Mouse (Mus musculus) layer of hippocampus, adult 2 months (tissue): ENCODE data around the gene Prdm16. TPM values are rescaled to one million over a fixed set of nuclear protein-coding genes. Genes with fewer than 3 reads are reported as not detected.

Experiments
- DNase-seq, 2 experiments: peaks; one replicate each; pipeline ENCODE4 v3.0.0; 2022; ENCODE audit warnings: low spot score in 2 of 2
- H3K27ac ChIP-seq: fragments of 200-600 bp; 2 replicates; pipeline ENCODE4 v1.8.1; 2022
- H3K4me3 ChIP-seq: fragments of 200-600 bp; 2 replicates; pipeline ENCODE4 v1.8.1; 2022; ENCODE audit warnings: mild to moderate bottlenecking
- CTCF ChIP-seq: fragments of 200-600 bp; conservative IDR thresholded peaks from 2 replicates; pipeline ENCODE4 v1.8.1; 2022; ENCODE audit warnings: antibody characterized with exemption, mild to moderate bottlenecking, moderate library complexity
- total RNA-seq, 2 experiments: library from RNA; stranded (reverse); gene quantifications; 2 replicates each; pipeline ENCODE4 v1.2.3; 2021

The Prdm16 gene
- total RNA-seq, 2 experiments from 2014 or later = 10.8 to 11.5 TPM

- no peak overlapping the region for H3K4me3 ChIP-seq
- no peak for DNase-seq
- no peak overlapping the region for H3K27ac ChIP-seq
- TF ChIP-seq CTCF = no peak
Observed at GRCm38 (mm10) chr4:154346731-154347522, 289.7 kb downstream of the Prdm16 start.

DNA sequence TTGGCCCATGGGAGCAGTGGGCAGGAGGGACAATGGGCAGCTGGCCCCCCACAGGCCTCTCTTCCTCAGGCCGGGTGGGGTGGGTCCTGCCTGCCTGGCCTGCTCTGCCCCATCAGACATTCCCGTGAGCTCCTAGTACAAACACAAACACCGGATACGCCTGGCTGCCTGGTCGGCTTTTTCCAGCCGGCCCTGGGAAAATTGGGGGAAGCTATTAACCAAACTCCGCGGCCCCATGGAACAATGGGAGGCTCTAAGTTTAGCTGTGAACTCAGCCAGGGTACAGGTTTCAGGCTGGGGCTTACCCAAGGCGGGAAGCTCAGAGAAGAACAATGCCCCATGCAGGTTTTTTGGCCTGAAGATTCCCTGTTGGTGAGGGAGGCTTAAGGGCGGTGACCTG lies 300.0 kb downstream of the Prdm16 start:
- no peak for TF ChIP-seq CTCF
- DNase-seq = no peak
- H3K27ac ChIP-seq = peak overlapping the region; percentile 85
- H3K4me3 ChIP-seq = no peak overlapping the region

GRCm38 (mm10) chr4:154335761-154336160 lies 300.9 kb downstream of the Prdm16 start, which contains the start of gene B230104I21Rik:
TSS of gene B230104I21Rik (plus strand) at chr4:154336127.
- H3K27ac ChIP-seq = peak within 1 kb of the TSS; percentile 85
- 0 out of 2 replicates have a peak, but pooled peaks have one; percentile 3 for TF ChIP-seq CTCF
- peak; percentile 60 to 78 for DNase-seq
- no peak within 1 kb of the TSS for H3K4me3 ChIP-seq

GRCm38 (mm10) chr4:154334699-154335402 lies 301.8 kb downstream of the Prdm16 start:
- Histone ChIP-seq H3K4me3 (no peak overlapping the region; the same call in 1 of the 2 replicates), H3K27ac (peak overlapping the region; percentile 85; the same call in 1 of the 2 replicates)
- TF ChIP-seq CTCF = no peak
- DNase-seq = no peak

DNA sequence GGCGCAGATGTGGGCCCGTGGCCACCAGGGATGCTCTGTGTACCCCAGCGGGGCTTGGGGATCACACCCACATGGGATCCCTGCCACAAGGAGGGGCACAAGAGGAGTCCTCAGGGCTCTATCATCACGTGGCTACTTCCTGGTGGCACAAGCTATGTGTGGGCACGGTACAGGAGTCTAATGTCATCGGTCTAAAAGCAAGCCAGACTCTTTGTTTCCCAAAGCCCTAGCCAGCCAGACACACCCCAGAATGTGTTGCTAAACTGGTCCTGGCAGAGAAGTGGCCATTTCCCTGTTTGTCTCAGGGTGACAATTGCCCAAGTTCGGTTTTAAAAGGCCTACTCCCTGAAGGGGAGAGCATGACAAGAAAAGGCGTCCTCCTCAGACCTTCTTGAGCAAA lies 303.4 kb downstream of the Prdm16 start:
- no peak overlapping the region for H3K4me3 ChIP-seq
- DNase-seq = no peak
- peak overlapping the region; percentile 48; the same call in 1 of the 2 replicates for H3K27ac ChIP-seq
- TF ChIP-seq CTCF = no peak

- Histone ChIP-seq H3K4me3 (no peak overlapping the region), H3K27ac (no peak overlapping the region)
- TF ChIP-seq CTCF = no peak
- DNase-seq = no peak
Observed at GRCm38 (mm10) chr4:154331271-154331670, 305.4 kb downstream of the Prdm16 start.

- Histone ChIP-seq H3K27ac (no peak overlapping the region), H3K4me3 (no peak overlapping the region)
- no peak for DNase-seq
- TF ChIP-seq CTCF = no peak
Observed at GRCm38 (mm10) chr4:154330001-154330400, 306.7 kb downstream of the Prdm16 start.

DNA sequence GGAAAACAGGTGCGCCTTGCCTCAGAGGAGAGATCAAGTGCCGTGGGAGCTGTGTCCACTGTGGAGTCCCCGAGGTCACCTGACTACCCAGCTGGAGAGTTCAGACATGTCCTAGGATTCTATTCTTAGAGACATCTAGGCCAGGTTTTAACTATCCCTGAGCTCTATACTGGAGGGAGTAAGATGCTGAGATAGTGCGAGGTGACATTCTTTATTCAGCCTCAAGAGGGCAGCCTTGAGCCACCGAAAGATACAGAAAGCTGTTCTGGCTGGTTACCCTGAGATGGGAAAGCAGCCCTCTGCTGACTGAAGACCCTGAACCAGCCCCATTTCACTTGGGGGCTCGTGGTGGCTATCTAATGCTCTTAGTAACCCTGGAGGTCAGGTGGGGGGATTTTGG lies 307.8 kb downstream of the Prdm16 start:
- no peak overlapping the region for H3K4me3 ChIP-seq
- 0 out of 2 replicates have a peak overlapping the region, but pooled peaks have one; percentile 25 for H3K27ac ChIP-seq
- peak; percentile 72 to 81 for DNase-seq
- peak; percentile 98 for TF ChIP-seq CTCF

DNA sequence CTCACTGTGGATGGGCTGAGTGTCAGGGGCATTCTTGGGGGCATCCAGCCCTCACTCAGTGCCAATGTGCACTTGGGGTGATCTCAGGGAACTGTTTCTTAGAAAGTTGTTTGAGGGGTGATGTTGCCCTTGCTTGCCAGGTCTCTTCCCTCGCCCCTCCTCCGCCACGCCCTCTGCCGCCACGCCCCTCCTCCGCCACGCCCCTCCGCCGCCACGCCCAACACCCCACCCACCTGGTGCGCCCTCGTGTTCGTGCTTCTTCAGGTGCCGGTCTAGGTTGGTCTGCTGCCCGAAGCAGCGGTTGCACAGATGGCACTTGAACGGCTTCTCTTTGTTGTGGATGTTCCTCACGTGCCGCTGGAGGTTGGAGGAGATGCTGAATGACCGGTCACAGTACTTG lies 308.2 kb downstream of the Prdm16 start:
- H3K27ac ChIP-seq = no peak overlapping the region
- no peak overlapping the region for H3K4me3 ChIP-seq
- DNase-seq = no peak
- no peak for TF ChIP-seq CTCF

GRCm38 (mm10) chr4:154325410-154325809 lies 311.3 kb downstream of the Prdm16 start:
- DNase-seq = no peak
- Histone ChIP-seq H3K27ac (no peak overlapping the region), H3K4me3 (no peak overlapping the region)
- no peak for TF ChIP-seq CTCF

DNA sequence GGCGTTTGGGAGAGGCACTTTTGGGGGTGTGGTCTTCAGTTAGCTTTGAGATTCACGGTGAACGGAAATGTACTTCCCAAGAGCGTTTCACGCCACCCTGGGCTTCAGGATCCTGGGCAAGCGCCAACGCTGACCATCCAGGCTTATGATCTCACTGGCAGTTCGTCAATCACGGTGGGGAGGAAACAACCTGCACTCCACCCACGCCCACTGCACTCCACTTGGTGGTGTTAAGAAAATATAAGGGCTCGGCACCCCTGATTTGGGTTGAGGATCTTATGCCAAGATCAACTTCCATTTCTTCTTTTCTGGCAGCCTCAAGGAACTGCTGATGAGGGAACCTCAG lies 323.1 kb downstream of the Prdm16 start:
- H3K4me3 ChIP-seq = no peak overlapping the region
- DNase-seq = no peak
- no peak for TF ChIP-seq CTCF
- peak overlapping the region; percentile 78 for H3K27ac ChIP-seq

DNA sequence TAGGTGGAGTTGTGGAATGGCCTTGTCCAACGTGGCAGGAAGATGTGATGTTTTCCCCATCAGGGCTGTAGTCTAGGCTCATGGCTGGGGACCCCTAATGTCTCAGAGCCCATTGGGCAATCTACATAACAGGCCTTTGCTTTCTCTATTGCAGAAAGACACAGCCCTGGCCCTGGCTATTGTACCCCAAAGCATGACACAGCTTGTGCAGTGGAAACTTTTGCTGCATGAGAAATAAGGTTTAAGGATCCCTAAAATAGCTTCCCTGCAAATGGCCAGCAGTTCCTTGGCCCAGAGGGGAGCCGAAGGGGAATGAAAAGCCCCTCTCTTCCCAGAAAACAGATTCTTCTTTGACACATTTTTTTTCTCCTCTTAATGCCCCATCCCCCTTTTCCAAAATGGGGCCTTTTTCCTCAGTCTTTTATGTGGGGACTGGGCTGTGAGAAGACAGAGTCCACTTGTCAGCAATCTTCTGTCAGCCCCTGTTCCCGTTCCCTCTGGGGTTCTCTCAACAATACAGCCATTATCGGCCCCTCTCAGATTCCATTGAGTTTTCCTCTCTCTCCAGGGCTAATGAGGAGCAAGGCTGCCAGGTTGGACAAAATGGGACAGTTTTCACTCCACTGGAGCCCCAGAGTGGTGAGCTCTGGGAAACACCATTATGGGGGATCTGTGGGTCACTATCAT lies 323.6 kb downstream of the Prdm16 start:
- Histone ChIP-seq H3K4me3 (no peak overlapping the region), H3K27ac (peak overlapping the region; percentile 88)
- peak; percentile 33 to 78 for DNase-seq
- TF ChIP-seq CTCF = no peak
